Mouse (Mus musculus): Measurements from ENCODE around the gene Cuedc2. TPM values are rescaled to one million over a fixed set of nuclear protein-coding genes. Genes with fewer than 3 reads are reported as not detected.
A peak's percentile ranks its signal among the peaks of the same experiment; 100 is the strongest.

Cuedc2 gene
- polyA plus RNA-seq, 1 experiment from 2014 or later, result 165 TPM

DNA sequence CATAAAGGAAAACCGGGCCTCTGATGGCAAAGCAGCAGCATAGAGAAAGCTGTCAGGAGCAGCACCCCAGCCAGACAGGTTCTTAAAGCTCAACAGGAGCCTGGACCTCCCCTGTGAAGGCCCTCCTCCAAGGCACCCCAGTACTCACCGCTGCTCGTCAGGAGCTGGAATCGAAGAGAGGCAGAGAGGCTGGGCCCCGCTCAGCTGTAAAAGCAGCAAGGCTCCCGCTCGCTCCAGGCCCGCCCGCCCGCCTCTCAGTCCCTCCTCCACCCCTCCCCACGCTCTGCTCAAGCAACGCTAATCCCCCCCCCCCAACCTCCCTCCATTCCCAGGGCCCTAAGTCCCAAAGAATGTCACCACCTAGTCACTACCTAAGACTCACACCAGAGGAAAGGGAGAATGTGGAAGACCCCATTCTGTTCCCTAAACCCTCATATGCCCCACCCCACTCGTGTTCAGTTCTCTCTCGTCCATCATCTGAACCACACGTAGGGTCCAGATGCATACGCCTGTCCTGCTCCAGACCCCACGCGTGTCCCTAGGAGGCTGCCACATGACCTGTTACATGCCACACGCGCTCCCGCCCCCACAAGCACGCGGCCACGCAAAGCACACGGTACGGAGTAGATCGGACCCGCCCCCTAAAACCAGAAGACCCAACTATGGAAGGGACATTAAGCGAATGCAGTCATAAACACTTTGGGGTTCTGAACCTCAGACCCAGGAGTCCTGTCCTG lies 12.3 kb downstream of the Cuedc2 start:
- no peak overlapping the region for H3K27ac ChIP-seq (ENCODE audit: low read depth, low read length)
- peaks cover 8% of the 10 kb centered on the region; the same call in 1 of the 2 replicates for H3K4me1 ChIP-seq (ENCODE audit: control insufficient read depth, insufficient read depth, low read length)
- no peak overlapping the region for H3K9ac ChIP-seq (ENCODE audit: low read depth, low read length)
- H3K4me2 ChIP-seq (replicated peaks; ENCODE audit: low read depth, low read length), result peak overlapping the region; percentile 98; the same call in 1 of the 2 replicates
- peaks cover 10% of the 10 kb centered on the region for H3K36me3 ChIP-seq (ENCODE audit: control insufficient read depth, insufficient read depth, low read length)
- 6% methylated on average over 27 of the region's 29 CpGs for WGBS
- H3K27me3 ChIP-seq (ENCODE audit: control insufficient read depth, insufficient read depth, low read length), result peaks cover 56% of the 10 kb centered on the region
- no peaks in the 10 kb centered on the region for H3K9me3 ChIP-seq (ENCODE audit: control insufficient read depth, low read length)
- no peak overlapping the region; the same call in 1 of the 2 replicates for H3K4me3 ChIP-seq (ENCODE audit: low read length)
- ATAC-seq (ENCODE audit: low FRiP score, low TSS enrichment), result no peak

DNA sequence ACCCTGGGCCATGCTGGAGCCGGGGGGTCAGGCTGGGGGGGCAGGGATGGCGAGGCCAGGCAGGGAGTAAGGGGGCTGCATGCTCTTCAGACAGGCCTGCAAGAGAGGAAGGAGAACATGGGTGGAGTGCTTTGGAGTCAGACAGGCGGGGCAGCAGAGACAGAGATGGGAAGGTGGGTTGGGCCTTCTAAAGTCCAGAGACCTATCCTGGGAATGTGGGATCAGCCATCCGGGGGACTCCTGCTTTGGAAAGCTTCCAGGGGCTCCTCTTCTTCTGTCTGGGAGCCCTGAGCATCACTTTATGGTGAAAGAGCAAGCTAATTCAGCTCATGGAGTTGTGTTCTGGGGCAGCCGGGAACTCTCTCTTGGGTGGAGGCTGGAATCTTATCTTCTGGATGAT lies 13.6 kb downstream of the Cuedc2 start:
- ATAC-seq (ENCODE audit: low FRiP score, low TSS enrichment), result no peak
- H3K4me2 ChIP-seq (replicated peaks; ENCODE audit: low read depth, low read length), result no peak overlapping the region
- H3K27ac ChIP-seq (ENCODE audit: low read depth, low read length), result no peak overlapping the region
- peaks cover 69% of the 10 kb centered on the region for H3K27me3 ChIP-seq (ENCODE audit: control insufficient read depth, insufficient read depth, low read length)
- H3K4me1 ChIP-seq (ENCODE audit: control insufficient read depth, insufficient read depth, low read length), result peaks cover 8% of the 10 kb centered on the region; the same call in 1 of the 2 replicates
- WGBS, result 77% methylated on average over 5 of the region's 5 CpGs
- no peaks in the 10 kb centered on the region for H3K9me3 ChIP-seq (ENCODE audit: control insufficient read depth, low read length)
- no peak overlapping the region for H3K4me3 ChIP-seq (ENCODE audit: low read length)
- H3K36me3 ChIP-seq (ENCODE audit: control insufficient read depth, insufficient read depth, low read length), result no peaks in the 10 kb centered on the region
- no peak overlapping the region for H3K9ac ChIP-seq (ENCODE audit: low read depth, low read length)

DNA sequence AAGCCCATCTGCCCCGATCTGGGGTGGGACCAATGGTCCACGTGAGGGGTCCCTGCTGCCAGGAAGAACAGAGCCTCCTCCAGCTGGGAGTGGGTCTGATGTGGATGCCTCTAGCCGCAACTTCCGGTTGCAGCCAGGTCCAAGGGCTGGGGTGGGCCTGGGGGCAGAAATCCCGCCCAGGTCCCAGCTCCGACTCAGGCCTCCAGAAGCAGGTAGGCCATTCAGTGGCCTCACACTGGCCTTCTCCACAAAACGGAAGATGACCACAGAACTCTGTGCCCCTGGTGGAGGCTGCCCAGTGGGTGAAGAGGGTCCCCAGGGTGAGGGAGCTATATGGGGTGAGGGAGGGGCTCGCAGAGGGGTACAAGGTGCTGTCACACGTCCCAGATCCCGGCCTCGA lies 14.1 kb downstream of the Cuedc2 start:
- peaks cover 75% of the 10 kb centered on the region for H3K27me3 ChIP-seq (ENCODE audit: control insufficient read depth, insufficient read depth, low read length)
- WGBS, result 71% methylated on average over 11 of the region's 11 CpGs

DNA sequence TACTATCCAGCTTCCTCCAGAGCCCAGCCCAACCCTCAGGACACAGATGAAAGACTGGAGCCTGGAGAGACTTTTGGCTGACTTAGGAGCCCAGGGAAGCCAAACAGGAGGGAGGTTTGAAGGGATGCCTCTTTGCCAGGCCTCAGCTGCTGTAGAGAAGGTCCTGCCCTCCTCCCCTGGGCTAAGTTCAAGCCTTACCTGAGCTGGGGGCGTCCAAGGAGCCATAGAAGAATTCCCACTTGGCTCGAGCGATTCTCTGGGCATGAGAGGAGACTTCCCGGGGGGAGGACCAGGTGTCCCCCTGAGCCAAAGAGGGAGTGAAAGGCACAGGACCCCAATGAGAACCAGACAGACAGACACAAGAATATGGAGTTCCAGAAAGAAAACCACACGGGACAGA lies 14.8 kb downstream of the Cuedc2 start:
- Histone ChIP-seq H3K27ac (ENCODE audit: low read depth, low read length) (no peak overlapping the region), H3K9me3 (ENCODE audit: control insufficient read depth, low read length) (no peaks in the 10 kb centered on the region), H3K4me2 (replicated peaks; ENCODE audit: low read depth, low read length) (no peak overlapping the region), H3K36me3 (ENCODE audit: control insufficient read depth, insufficient read depth, low read length) (no peaks in the 10 kb centered on the region), H3K9ac (ENCODE audit: low read depth, low read length) (no peak overlapping the region), H3K4me3 (ENCODE audit: low read length) (no peak overlapping the region), H3K4me1 (ENCODE audit: control insufficient read depth, insufficient read depth, low read length) (peaks cover 4% of the 10 kb centered on the region; the same call in 1 of the 2 replicates), H3K27me3 (ENCODE audit: control insufficient read depth, insufficient read depth, low read length) (peaks cover 81% of the 10 kb centered on the region)
- no peak for ATAC-seq (ENCODE audit: low FRiP score, low TSS enrichment)
- WGBS, result 70% methylated on average over 5 of the region's 5 CpGs

More for the DNA sequence above, 14.1 kb downstream of the Cuedc2 start:
- no peak overlapping the region for H3K4me3 ChIP-seq (ENCODE audit: low read length)
- ATAC-seq (ENCODE audit: low FRiP score, low TSS enrichment), result no peak
- no peaks in the 10 kb centered on the region for H3K36me3 ChIP-seq (ENCODE audit: control insufficient read depth, insufficient read depth, low read length)
- no peaks in the 10 kb centered on the region for H3K9me3 ChIP-seq (ENCODE audit: control insufficient read depth, low read length)
- H3K27ac ChIP-seq (ENCODE audit: low read depth, low read length), result no peak overlapping the region
- H3K4me1 ChIP-seq (ENCODE audit: control insufficient read depth, insufficient read depth, low read length), result peaks cover 8% of the 10 kb centered on the region; the same call in 1 of the 2 replicates
- no peak overlapping the region for H3K9ac ChIP-seq (ENCODE audit: low read depth, low read length)
- no peak overlapping the region for H3K4me2 ChIP-seq (replicated peaks; ENCODE audit: low read depth, low read length)

DNA sequence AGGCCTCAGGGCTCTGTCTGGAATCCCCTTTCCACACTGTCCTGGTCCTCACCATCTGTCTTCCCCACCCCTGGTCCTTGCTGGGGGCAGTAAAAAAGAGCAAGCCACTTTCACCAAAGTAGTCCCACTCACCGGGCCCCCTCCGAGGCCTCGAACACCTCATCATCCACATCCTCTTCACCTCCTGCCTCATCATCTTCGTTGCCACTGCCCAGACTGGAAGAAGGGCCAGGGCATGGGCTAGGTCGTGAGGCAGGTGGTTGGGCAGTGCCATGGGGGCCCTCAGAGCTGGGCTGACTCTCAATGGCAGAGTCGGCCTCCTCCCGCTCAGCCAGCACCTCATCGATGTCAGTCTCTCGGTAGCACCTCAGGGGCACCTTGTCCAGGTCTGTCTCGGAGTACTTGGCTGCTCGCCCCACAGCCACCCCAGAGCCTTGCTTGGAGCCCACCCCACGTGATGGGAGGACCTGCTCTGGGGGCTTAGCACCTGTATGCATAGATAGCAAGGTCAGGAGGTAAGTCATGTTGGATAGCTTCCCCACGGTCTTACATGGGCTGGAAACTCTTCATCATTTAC lies 15.4 kb downstream of the Cuedc2 start:
- Histone ChIP-seq H3K27me3 (ENCODE audit: control insufficient read depth, insufficient read depth, low read length) (peaks cover 87% of the 10 kb centered on the region), H3K27ac (ENCODE audit: low read depth, low read length) (no peak overlapping the region), H3K4me3 (ENCODE audit: low read length) (no peak overlapping the region), H3K4me2 (replicated peaks; ENCODE audit: low read depth, low read length) (no peak overlapping the region), H3K4me1 (ENCODE audit: control insufficient read depth, insufficient read depth, low read length) (peaks cover 5% of the 10 kb centered on the region; the same call in 1 of the 2 replicates), H3K9ac (ENCODE audit: low read depth, low read length) (no peak overlapping the region), H3K9me3 (ENCODE audit: control insufficient read depth, low read length) (no peaks in the 10 kb centered on the region), H3K36me3 (ENCODE audit: control insufficient read depth, insufficient read depth, low read length) (no peaks in the 10 kb centered on the region)
- no peak for ATAC-seq (ENCODE audit: low FRiP score, low TSS enrichment)
- WGBS, result 77% methylated on average over 13 of the region's 13 CpGs

DNA sequence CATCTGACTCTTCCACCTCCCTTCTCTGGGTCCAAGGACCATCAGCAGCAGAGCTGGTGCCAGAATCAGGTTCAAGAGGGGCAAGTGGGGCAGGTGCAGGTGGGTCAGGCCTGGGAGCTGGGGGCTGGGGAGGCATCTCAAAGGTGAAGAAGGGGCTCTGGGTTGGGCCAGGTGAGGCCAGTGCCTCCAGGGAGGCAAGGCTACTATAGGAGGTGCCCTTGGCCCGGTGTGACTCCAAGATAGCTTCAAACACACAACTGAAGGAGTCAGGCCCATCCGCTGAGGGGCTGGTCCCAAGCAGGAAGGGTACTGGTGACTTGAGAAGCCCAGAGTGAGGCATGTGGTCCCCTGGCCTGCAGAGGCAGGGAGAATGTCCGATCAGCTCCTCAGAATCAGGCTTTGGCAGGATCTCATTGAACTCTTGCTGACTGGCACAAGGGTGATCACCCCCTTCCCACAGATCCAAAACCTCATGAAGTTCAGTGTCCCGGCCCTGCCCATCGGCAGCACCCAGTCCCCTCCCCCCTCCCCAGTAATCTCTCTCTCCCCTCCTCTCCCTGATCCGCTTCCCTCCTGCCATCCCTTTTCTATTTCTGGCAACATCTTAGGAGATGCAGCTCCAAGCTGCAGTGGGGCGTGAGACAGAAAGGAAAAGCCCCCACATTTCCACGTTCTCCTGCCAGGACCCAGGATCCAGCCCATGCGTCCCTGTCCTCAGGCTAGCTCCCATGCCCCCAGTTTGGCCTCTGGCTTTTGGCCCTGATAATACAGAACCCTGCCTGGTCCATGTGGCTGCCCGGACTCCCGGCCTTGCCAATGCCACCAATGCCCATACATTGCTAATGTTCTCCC lies 16.1 kb downstream of the Cuedc2 start:
- Histone ChIP-seq H3K36me3 (ENCODE audit: control insufficient read depth, insufficient read depth, low read length) (no peaks in the 10 kb centered on the region), H3K9me3 (ENCODE audit: control insufficient read depth, low read length) (no peaks in the 10 kb centered on the region), H3K4me2 (replicated peaks; ENCODE audit: low read depth, low read length) (no peak overlapping the region), H3K4me3 (ENCODE audit: low read length) (no peak overlapping the region), H3K9ac (ENCODE audit: low read depth, low read length) (no peak overlapping the region), H3K27ac (ENCODE audit: low read depth, low read length) (no peak overlapping the region), H3K27me3 (ENCODE audit: control insufficient read depth, insufficient read depth, low read length) (peaks cover 95% of the 10 kb centered on the region), H3K4me1 (ENCODE audit: control insufficient read depth, insufficient read depth, low read length) (0 out of 2 replicates have a peak, but pooled peaks cover 5% of the 10 kb centered on the region)
- no peak for ATAC-seq (ENCODE audit: low FRiP score, low TSS enrichment)
- WGBS, result 61% methylated on average over 11 of the region's 11 CpGs

DNA sequence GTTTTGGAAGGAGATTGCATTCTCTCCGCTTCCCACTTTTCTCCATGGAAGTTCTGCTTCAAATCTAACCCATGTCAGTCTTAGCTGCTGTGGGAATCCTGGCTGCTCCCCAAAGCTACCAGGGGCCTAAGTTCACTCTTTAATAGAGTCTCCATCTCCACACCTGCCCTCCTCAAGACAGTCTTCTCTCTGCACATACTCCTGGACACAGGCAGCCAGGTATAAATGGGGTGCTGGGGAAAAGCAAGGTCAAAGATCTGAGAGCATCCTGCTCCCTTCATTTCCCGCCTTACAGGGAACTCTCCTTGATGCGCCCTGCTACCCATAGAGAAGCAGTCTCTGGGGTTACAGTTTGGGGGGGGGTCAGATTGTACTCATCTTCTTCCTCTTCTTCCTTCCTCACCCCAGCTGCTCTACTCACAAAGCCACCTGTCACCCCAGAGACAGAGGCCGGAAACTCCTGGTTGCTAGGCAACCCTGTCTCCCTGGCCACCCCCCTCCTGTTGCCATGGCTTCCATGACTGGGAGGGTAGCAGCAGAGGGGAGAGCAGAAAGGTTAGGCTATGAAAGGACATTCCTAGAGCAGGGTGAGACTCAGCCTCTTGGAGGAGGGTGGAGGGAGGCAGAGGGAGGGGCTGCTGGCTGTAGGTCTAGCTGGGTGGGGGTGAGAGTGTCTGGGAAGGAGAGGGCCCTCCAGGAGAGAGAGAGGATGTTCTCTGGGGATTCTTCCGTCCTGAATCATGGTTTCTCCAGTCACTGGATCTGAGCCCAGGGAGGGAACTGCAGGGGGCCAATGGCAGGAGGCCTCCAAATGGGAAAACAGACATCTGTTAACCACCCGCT lies 17.2 kb downstream of the Cuedc2 start:
- ATAC-seq (ENCODE audit: low FRiP score, low TSS enrichment), result no peak
- 35% methylated on average over 6 of the region's 6 CpGs for WGBS

DNA sequence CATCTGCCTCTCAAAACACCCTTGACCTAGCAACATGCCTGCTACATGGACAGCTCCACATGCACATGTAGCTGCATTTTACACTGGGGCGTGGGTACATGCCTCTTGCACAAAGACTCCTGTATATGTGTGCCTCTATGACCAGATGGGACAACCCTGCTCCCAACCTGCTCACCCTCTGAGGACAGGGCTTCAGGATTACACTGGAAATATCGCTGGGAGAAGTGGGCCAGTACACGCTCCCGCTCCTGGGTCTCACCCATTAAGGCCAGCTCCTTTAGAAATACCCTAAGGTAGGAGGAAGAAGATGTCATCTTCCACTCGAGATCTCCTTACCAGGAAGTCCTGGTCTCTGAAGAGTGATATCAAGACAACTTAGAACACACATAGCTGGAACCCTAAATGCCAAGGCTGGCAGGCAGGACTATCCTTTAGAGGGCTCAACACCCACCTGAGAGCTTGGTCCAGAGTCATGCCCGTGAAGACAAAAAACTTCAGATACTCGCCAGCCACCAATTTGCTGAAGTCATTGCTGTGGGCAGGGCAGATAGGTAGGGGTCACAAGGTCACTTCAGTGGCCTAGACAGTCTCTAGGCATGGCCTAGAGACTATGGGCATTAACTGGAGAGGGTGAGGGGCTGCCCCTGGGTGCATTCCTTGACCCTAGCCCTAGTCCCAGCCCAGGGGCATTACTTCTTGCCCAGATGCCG lies 18.3 kb downstream of the Cuedc2 start:
- Histone ChIP-seq H3K4me1 (ENCODE audit: control insufficient read depth, insufficient read depth, low read length) (0 out of 2 replicates have a peak, but pooled peaks cover 5% of the 10 kb centered on the region), H3K27ac (ENCODE audit: low read depth, low read length) (no peak overlapping the region), H3K9ac (ENCODE audit: low read depth, low read length) (no peak overlapping the region), H3K9me3 (ENCODE audit: control insufficient read depth, low read length) (no peaks in the 10 kb centered on the region), H3K4me3 (ENCODE audit: low read length) (no peak overlapping the region), H3K27me3 (ENCODE audit: control insufficient read depth, insufficient read depth, low read length) (peaks cover 96% of the 10 kb centered on the region), H3K36me3 (ENCODE audit: control insufficient read depth, insufficient read depth, low read length) (no peaks in the 10 kb centered on the region), H3K4me2 (replicated peaks; ENCODE audit: low read depth, low read length) (no peak overlapping the region)
- no peak for ATAC-seq (ENCODE audit: low FRiP score, low TSS enrichment)
- 79% methylated on average over 8 of the region's 8 CpGs for WGBS

More for the DNA sequence above, 17.2 kb downstream of the Cuedc2 start:
- H3K4me3 ChIP-seq (ENCODE audit: low read length), result no peak overlapping the region
- no peak overlapping the region for H3K27ac ChIP-seq (ENCODE audit: low read depth, low read length)
- H3K9me3 ChIP-seq (ENCODE audit: control insufficient read depth, low read length), result no peaks in the 10 kb centered on the region
- no peak overlapping the region for H3K4me2 ChIP-seq (replicated peaks; ENCODE audit: low read depth, low read length)
- H3K9ac ChIP-seq (ENCODE audit: low read depth, low read length), result no peak overlapping the region
- no peaks in the 10 kb centered on the region for H3K36me3 ChIP-seq (ENCODE audit: control insufficient read depth, insufficient read depth, low read length)
- H3K4me1 ChIP-seq (ENCODE audit: control insufficient read depth, insufficient read depth, low read length), result 0 out of 2 replicates have a peak, but pooled peaks cover 5% of the 10 kb centered on the region
- H3K27me3 ChIP-seq (ENCODE audit: control insufficient read depth, insufficient read depth, low read length), result peaks cover 96% of the 10 kb centered on the region

All from kidney, embryonic 14.5 days (tissue).